Mouse (Mus musculus): ENCODE measurements around the gene Gm32687. TPM values are rescaled to one million over a fixed set of nuclear protein-coding genes. Genes with fewer than 3 reads are reported as not detected.
"Not testable (repeated sequence)": the region's sequence is repeated elsewhere in the genome, so short reads cannot be mapped to it uniquely, and the experiment has no call there.

The Gm32687 gene
- polyA plus RNA-seq (2014; fragmentation: Nextera tagmentation; extraction: Ambion mirVana) = 6.4 and 7.6 TPM in 2 replicates

- not testable (repeated sequence) for H3K27ac ChIP-seq (replicated peaks in 1 of 2; ENCODE audit: control insufficient read depth in 1 of 2, insufficient read depth in 1 of 2, low read depth in 2 of 2, low read length in 2 of 2); H3K27me3 ChIP-seq (ENCODE audit: control insufficient read depth, insufficient read depth, low read length); H3K36me3 ChIP-seq (ENCODE audit: control insufficient read depth, insufficient read depth, low read length); H3K4me2 ChIP-seq (ENCODE audit: low read length); H3K4me1 ChIP-seq (ENCODE audit: control insufficient read depth in 2 of 2, insufficient read depth in 2 of 2, low read length in 2 of 2); H3K9me3 ChIP-seq (ENCODE audit: control insufficient read depth, low read length); H3K4me3 ChIP-seq (ENCODE audit: control insufficient read depth in 1 of 2, insufficient read depth in 1 of 2, low read depth in 1 of 2, low read length in 2 of 2); H3K9ac ChIP-seq (ENCODE audit: low read length)
- ATAC-seq (ENCODE audit: insufficient number of reproducible peaks, insufficient read depth, low FRiP score, low read depth) = peak; percentile 98
- WGBS = 46% methylated on average over 3 of the region's 49 CpGs
These were observed at the start of gene Gm32687 for GRCm38 (mm10) chr10:81863409-81864407. Gm32687 (plus strand) TSS chr10:81863934.

- not testable (repeated sequence) for ATAC-seq (ENCODE audit: insufficient number of reproducible peaks, insufficient read depth, low FRiP score, low read depth); H3K4me3 ChIP-seq (ENCODE audit: control insufficient read depth in 1 of 2, insufficient read depth in 1 of 2, low read depth in 1 of 2, low read length in 2 of 2); H3K9me3 ChIP-seq (ENCODE audit: control insufficient read depth, low read length); H3K9ac ChIP-seq (ENCODE audit: low read length); H3K36me3 ChIP-seq (ENCODE audit: control insufficient read depth, insufficient read depth, low read length); H3K27ac ChIP-seq (replicated peaks in 1 of 2; ENCODE audit: control insufficient read depth in 1 of 2, insufficient read depth in 1 of 2, low read depth in 2 of 2, low read length in 2 of 2); H3K27me3 ChIP-seq (ENCODE audit: control insufficient read depth, insufficient read depth, low read length); H3K4me2 ChIP-seq (ENCODE audit: low read length); H3K4me1 ChIP-seq (ENCODE audit: control insufficient read depth in 2 of 2, insufficient read depth in 2 of 2, low read length in 2 of 2)
- no CpG with 5 or more reads among the region's 18 CpGs for WGBS
These were observed 17.5 kb upstream of the Gm32687 start for GRCm38 (mm10) chr10:81846219-81846618.

- not testable (repeated sequence) for H3K36me3 ChIP-seq (ENCODE audit: control insufficient read depth, insufficient read depth, low read length); H3K4me1 ChIP-seq (ENCODE audit: control insufficient read depth in 2 of 2, insufficient read depth in 2 of 2, low read length in 2 of 2); H3K9ac ChIP-seq (ENCODE audit: low read length); H3K4me3 ChIP-seq (ENCODE audit: control insufficient read depth in 1 of 2, insufficient read depth in 1 of 2, low read depth in 1 of 2, low read length in 2 of 2); H3K27me3 ChIP-seq (ENCODE audit: control insufficient read depth, insufficient read depth, low read length); H3K9me3 ChIP-seq (ENCODE audit: control insufficient read depth, low read length); H3K4me2 ChIP-seq (ENCODE audit: low read length); H3K27ac ChIP-seq (replicated peaks in 1 of 2; ENCODE audit: control insufficient read depth in 1 of 2, insufficient read depth in 1 of 2, low read depth in 2 of 2, low read length in 2 of 2)
- ATAC-seq (ENCODE audit: insufficient number of reproducible peaks, insufficient read depth, low FRiP score, low read depth) = peak; percentile 80; the same call in 1 of the 2 replicates
- no CpG with 5 or more reads among the region's 43 CpGs for WGBS
These were observed 66.4 kb downstream of the Gm32687 start, which contains the start of gene Zfp781 for GRCm38 (mm10) chr10:81929842-81930743. Zfp781 (minus strand) TSS chr10:81930480.

Other genes starting within 250 kb of the Gm32687 start
- 22.5 and 23.9 TPM in 2 replicates for gene Sirt6, start 236.1 kb upstream of the Gm32687 start, polyA plus RNA-seq (2014; fragmentation: Nextera tagmentation; extraction: Ambion mirVana)
- 8.1 and 9.0 TPM in 2 replicates for gene Ankrd24, start 235.4 kb upstream of the Gm32687 start, polyA plus RNA-seq (2014; fragmentation: Nextera tagmentation; extraction: Ambion mirVana)
- gene Gm10778, start 214.9 kb upstream of the Gm32687 start, polyA plus RNA-seq (2014; fragmentation: Nextera tagmentation; extraction: Ambion mirVana) = 3.0 and 3.3 TPM in 2 replicates
- gene Zfp433, start 159.1 kb upstream of the Gm32687 start, polyA plus RNA-seq (2014; fragmentation: Nextera tagmentation; extraction: Ambion mirVana) = 12.4 and 12.7 TPM in 2 replicates
- gene Gm3055, start 92.8 kb upstream of the Gm32687 start, polyA plus RNA-seq (2014; fragmentation: Nextera tagmentation; extraction: Ambion mirVana) = 4.7 and 4.9 TPM in 2 replicates
- gene Gm4767, start 51.7 kb upstream of the Gm32687 start, polyA plus RNA-seq (2014; fragmentation: Nextera tagmentation; extraction: Ambion mirVana) = 2.1 and 2.4 TPM in 2 replicates
- gene Zfp781, start 66.5 kb downstream of the Gm32687 start, polyA plus RNA-seq (2014; fragmentation: Nextera tagmentation; extraction: Ambion mirVana) = 2.6 and 2.7 TPM in 2 replicates
- 10.5 and 12.4 TPM in 2 replicates for gene Zfp873, start 184.2 kb downstream of the Gm32687 start, polyA plus RNA-seq (2014; fragmentation: Nextera tagmentation; extraction: Ambion mirVana)
- gene BC024063, start 219.4 kb downstream of the Gm32687 start, polyA plus RNA-seq (2014; fragmentation: Nextera tagmentation; extraction: Ambion mirVana) = 3.1 and 4.0 TPM in 2 replicates